Mouse (Mus musculus) testis, adult 2 months (tissue): ENCODE data around the gene Fbxw10. TPM values are rescaled to one million over a fixed set of nuclear protein-coding genes. Genes with fewer than 3 reads are reported as not detected.

Experiments
- H3K27ac ChIP-seq: fragments of 200-500 bp; 2 replicates; pipeline ENCODE4 v1.5.1; 2012; ENCODE audit warnings: low read depth, low read length; ENCODE audit not compliant: control insufficient read depth, insufficient read depth
- H3K27me3 ChIP-seq: fragments of 200-500 bp; 2 replicates; pipeline ENCODE4 v1.6.1; 2012; ENCODE audit warnings: mild to moderate bottlenecking, low read length, moderate library complexity; ENCODE audit not compliant: control insufficient read depth, insufficient read depth
- H3K36me3 ChIP-seq: fragments of 200-500 bp; 2 replicates; pipeline ENCODE4 v1.6.1; 2012; ENCODE audit warnings: mild to moderate bottlenecking, low read length; ENCODE audit not compliant: control insufficient read depth, insufficient read depth
- H3K4me1 ChIP-seq: fragments of 200-500 bp; 2 replicates; pipeline ENCODE4 v1.6.1; 2012; ENCODE audit warnings: low read length; ENCODE audit not compliant: control insufficient read depth, insufficient read depth
- H3K4me3 ChIP-seq: fragments of 200-500 bp; 2 replicates; pipeline ENCODE4 v1.5.1; 2012; ENCODE audit warnings: low read depth, mild to moderate bottlenecking, low read length, moderate library complexity, mixed read lengths; ENCODE audit not compliant: control insufficient read depth
- CTCF ChIP-seq: fragments of 200-500 bp; IDR thresholded peaks from 2 replicates; pipeline ENCODE4 v1.5.1; 2012; ENCODE audit warnings: low read depth, mild to moderate bottlenecking, inconsistent platforms, low read length, moderate library complexity; ENCODE audit not compliant: control insufficient read depth, insufficient read depth, insufficient replicate concordance
- POLR2A ChIP-seq: fragments of 200-500 bp; IDR thresholded peaks from 2 replicates; pipeline ENCODE4 v1.6.1; 2012; ENCODE audit warnings: low read depth, mild to moderate bottlenecking, inconsistent platforms, low read length, moderate library complexity; ENCODE audit not compliant: control insufficient read depth
- polyA plus RNA-seq: library from polyadenylated mRNA; depleted of rRNA; stranded (reverse); fragments of >200 nt; gene quantifications from 2 replicates; pipeline ENCODE4 v1.2.3, GENCODE M21; 2012; rRNA removed

The Fbxw10 gene
- polyA plus RNA-seq, result 76.5 and 90.8 TPM in 2 replicates

DNA sequence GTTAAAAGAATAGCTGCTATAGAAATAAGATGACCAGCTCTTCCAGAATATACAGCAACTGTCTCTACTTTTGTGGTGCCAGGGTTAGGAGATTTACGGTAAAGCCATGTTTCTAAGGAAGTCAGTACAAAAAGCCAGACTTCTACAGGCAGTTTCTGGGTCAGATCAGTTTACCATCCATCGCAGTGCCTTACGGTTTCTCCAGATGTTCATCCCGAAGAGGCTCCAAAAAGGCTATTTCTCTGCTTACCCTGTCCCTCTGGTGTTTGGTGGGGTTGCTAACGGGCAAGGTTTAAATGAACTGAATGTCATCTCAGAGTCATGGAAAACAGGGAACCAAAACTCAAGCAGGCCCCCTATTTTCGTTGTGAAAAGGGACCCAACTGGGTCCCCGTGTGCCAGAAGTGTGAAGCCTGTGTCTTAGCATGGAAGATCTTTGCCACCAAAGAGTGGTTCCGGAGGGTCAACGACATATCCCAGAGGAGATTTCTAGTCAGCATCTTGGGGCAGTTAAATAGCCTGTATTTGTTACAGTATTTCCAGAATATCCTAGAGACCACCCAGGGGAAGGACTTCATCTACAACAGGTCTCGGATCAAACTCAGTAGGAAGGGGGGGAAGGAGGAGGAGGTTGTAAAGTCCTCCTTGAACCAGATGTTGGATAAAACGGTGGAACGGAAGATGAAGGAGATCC is at the start of gene Fbxw10:
TSS of gene Fbxw10 (plus strand) at position 109 of the 694 bp plus-strand sequence.
- no peaks in the 10 kb centered on the region; the same call in 1 of the 2 replicates for H3K36me3 ChIP-seq
- peaks cover 3% of the 10 kb centered on the region; the same call in 1 of the 2 replicates for H3K4me1 ChIP-seq
- peak within 1 kb of the TSS; percentile 84 for H3K4me3 ChIP-seq
- no peak within 1 kb of the TSS; the same call in 1 of the 2 replicates for H3K27ac ChIP-seq
- no peaks in the 10 kb centered on the region for H3K27me3 ChIP-seq
- no peak for TF ChIP-seq POLR2A

GRCm38 (mm10) chr11:62804119-62804518 is 42.8 kb upstream of the Fbxw10 start:
- H3K27ac ChIP-seq, result no peak overlapping the region
- peaks cover 4% of the 10 kb centered on the region for H3K4me1 ChIP-seq
- TF ChIP-seq POLR2A, result no peak
- no peak for TF ChIP-seq CTCF
- H3K36me3 ChIP-seq, result no peaks in the 10 kb centered on the region
- H3K4me3 ChIP-seq, result peak overlapping the region; percentile 4; the same call in 1 of the 2 replicates
- no peaks in the 10 kb centered on the region for H3K27me3 ChIP-seq

GRCm38 (mm10) chr11:62807965-62808364 is 38.9 kb upstream of the Fbxw10 start:
- no peaks in the 10 kb centered on the region for H3K27me3 ChIP-seq
- H3K4me1 ChIP-seq, result peaks cover 4% of the 10 kb centered on the region
- no peak overlapping the region for H3K4me3 ChIP-seq
- TF ChIP-seq POLR2A (no peak), CTCF (no peak)
- no peak overlapping the region for H3K27ac ChIP-seq
- H3K36me3 ChIP-seq, result no peaks in the 10 kb centered on the region

DNA sequence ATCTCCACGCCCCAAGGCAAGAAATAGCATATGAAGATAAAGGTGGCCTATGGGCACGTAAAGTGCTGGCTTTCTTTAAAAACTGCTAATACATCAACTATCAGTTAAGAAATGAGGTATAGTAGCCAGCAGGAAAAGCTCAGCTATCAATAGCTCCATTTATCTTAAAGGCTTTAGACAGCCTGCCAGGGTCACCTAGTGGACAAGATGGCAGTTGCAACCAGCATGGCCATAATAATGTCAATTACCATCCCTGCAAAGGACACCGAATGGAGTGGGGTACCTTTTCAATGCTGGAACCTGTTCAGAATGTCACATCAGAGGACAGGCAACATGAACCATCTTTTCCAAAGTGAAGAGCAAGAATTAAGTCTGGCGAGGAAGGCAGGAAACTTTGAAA is 37.7 kb upstream of the Fbxw10 start:
- Histone ChIP-seq H3K27me3 (no peaks in the 10 kb centered on the region), H3K4me3 (no peak overlapping the region), H3K27ac (no peak overlapping the region), H3K4me1 (peaks cover 2% of the 10 kb centered on the region), H3K36me3 (no peaks in the 10 kb centered on the region)
- TF ChIP-seq CTCF (no peak), POLR2A (no peak)

GRCm38 (mm10) chr11:62812268-62812667 is 34.6 kb upstream of the Fbxw10 start:
- H3K27me3 ChIP-seq, result no peaks in the 10 kb centered on the region
- no peak overlapping the region for H3K27ac ChIP-seq
- H3K4me3 ChIP-seq, result no peak overlapping the region
- no peaks in the 10 kb centered on the region for H3K4me1 ChIP-seq
- TF ChIP-seq POLR2A (no peak), CTCF (no peak)
- H3K36me3 ChIP-seq, result no peaks in the 10 kb centered on the region

DNA sequence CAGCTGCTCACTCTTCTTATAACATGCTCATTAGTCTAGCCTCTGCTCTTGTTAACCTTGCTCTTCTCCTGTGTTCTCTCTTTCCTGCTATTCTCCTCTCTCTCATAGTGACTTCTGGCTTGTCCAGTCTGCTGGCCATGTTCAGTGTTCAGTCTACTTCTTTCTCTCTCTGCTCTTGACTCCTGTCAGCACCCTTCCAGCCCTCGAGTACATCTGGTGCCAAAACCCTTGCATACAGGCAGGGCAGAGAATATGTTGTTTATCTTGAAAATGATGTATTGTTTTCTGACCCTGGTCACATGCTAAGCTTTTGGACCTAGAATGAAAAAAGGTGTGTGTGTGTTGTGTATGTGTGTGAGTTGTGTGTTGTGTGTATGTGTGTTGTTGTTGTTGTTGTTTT is 33.4 kb upstream of the Fbxw10 start:
- Histone ChIP-seq H3K4me1 (no peaks in the 10 kb centered on the region), H3K4me3 (no peak overlapping the region), H3K27ac (no peak overlapping the region), H3K27me3 (no peaks in the 10 kb centered on the region), H3K36me3 (no peaks in the 10 kb centered on the region)
- TF ChIP-seq CTCF (no peak), POLR2A (no peak)

GRCm38 (mm10) chr11:62813970-62814624 is 32.8 kb upstream of the Fbxw10 start:
- H3K27ac ChIP-seq, result no peak overlapping the region
- no peaks in the 10 kb centered on the region for H3K27me3 ChIP-seq
- TF ChIP-seq POLR2A (no peak), CTCF (no peak)
- H3K36me3 ChIP-seq, result no peaks in the 10 kb centered on the region
- no peak overlapping the region for H3K4me3 ChIP-seq
- H3K4me1 ChIP-seq, result no peaks in the 10 kb centered on the region

- TF ChIP-seq CTCF (no peak), POLR2A (no peak)
- H3K27me3 ChIP-seq, result no peaks in the 10 kb centered on the region
- H3K4me1 ChIP-seq, result no peaks in the 10 kb centered on the region
- no peaks in the 10 kb centered on the region for H3K36me3 ChIP-seq
- no peak overlapping the region for H3K4me3 ChIP-seq
- no peak overlapping the region for H3K27ac ChIP-seq
Measured at GRCm38 (mm10) chr11:62814625-62815024, 32.2 kb upstream of the Fbxw10 start.
